Mouse (Mus musculus): ENCODE measurements around the gene Coil. TPM values are rescaled to one million over a fixed set of nuclear protein-coding genes. Genes with fewer than 3 reads are reported as not detected.

Gene Coil
- polyA plus RNA-seq (2012; rRNA removed; ENCODE audit: low replicate concordance): 5.4 and 6.4 TPM in 2 replicates

GRCm38 (mm10) chr11:88970202-88970732, at the start of gene Coil:
Gene Coil (plus strand): TSS chr11:88970252.

GRCm38 (mm10) chr11:88955217-88955969, 14.7 kb upstream of the Coil start, which contains the start of gene Scpep1:
Gene Scpep1 (minus strand): TSS chr11:88955465.

GRCm38 (mm10) chr11:88966881-88967361, 3.1 kb upstream of the Coil start, which contains the start of gene Elobl:
Gene Elobl (minus strand): TSS chr11:88966931.

GRCm38 (mm10) chr11:88998974-88999722, 29.1 kb downstream of the Coil start, which contains the start of gene Trim25:
Gene Trim25 (plus strand): TSS chr11:88999376.

Other genes starting within 250 kb of the Coil start
- 39.4 and 90.8 TPM in 2 replicates for gene Akap1, start 105.7 kb upstream of the Coil start, polyA plus RNA-seq (2012; rRNA removed; ENCODE audit: low replicate concordance)
- 21.7 and 39.8 TPM in 2 replicates for gene Scpep1, start 14.8 kb upstream of the Coil start, polyA plus RNA-seq (2012; rRNA removed; ENCODE audit: low replicate concordance)
- gene Elobl, start 3.3 kb upstream of the Coil start, polyA plus RNA-seq (2012; rRNA removed; ENCODE audit: low replicate concordance): 0.19 and 1.3 TPM in 2 replicates
- gene Trim25, start 29.1 kb downstream of the Coil start, polyA plus RNA-seq (2012; rRNA removed; ENCODE audit: low replicate concordance): 29.0 and 72.4 TPM in 2 replicates
- gene Dgke, start 96.6 kb downstream of the Coil start, polyA plus RNA-seq (2012; rRNA removed; ENCODE audit: low replicate concordance): 6.7 and 9.8 TPM in 2 replicates
- gene Gm525, start 103.6 kb downstream of the Coil start, polyA plus RNA-seq (2012; rRNA removed; ENCODE audit: low replicate concordance): 1.6 and 2.9 TPM in 2 replicates